Mouse (Mus musculus): Measurements from ENCODE around the gene Cir1. TPM values are rescaled to one million over a fixed set of nuclear protein-coding genes. Genes with fewer than 3 reads are reported as not detected.

Gene Cir1
- polyA plus RNA-seq, 1 experiment from 2014 or later, result 18.2 TPM

- Histone ChIP-seq H3K4me2 (ENCODE audit: low read depth, low read length, severe bottlenecking) (no peak overlapping the region), H3K36me3 (ENCODE audit: control insufficient read depth, insufficient read depth, low read length) (no peaks in the 10 kb centered on the region), H3K4me3 (ENCODE audit: low read depth, low read length) (no peak overlapping the region), H3K9ac (ENCODE audit: low read length) (no peak overlapping the region), H3K27ac (ENCODE audit: low read depth, low read length) (no peak overlapping the region), H3K9me3 (ENCODE audit: control insufficient read depth, low read length) (no peaks in the 10 kb centered on the region), H3K27me3 (ENCODE audit: control insufficient read depth, insufficient read depth, low read length) (no peaks in the 10 kb centered on the region), H3K4me1 (replicated peaks; ENCODE audit: control insufficient read depth, insufficient read depth, low read length) (no peaks in the 10 kb centered on the region)
- ATAC-seq (replicated peaks; ENCODE audit: low FRiP score), result no peak
- 89% methylated on average over 7 of the region's 7 CpGs for WGBS
- no peak for DNase-seq (ENCODE audit: low spot score)
Measured at GRCm38 (mm10) chr2:73295023-73295422, 17.5 kb downstream of the Cir1 start.

- Histone ChIP-seq H3K27ac (ENCODE audit: low read depth, low read length) (no peak overlapping the region), H3K9ac (ENCODE audit: low read length) (no peak overlapping the region), H3K27me3 (ENCODE audit: control insufficient read depth, insufficient read depth, low read length) (no peaks in the 10 kb centered on the region), H3K9me3 (ENCODE audit: control insufficient read depth, low read length) (no peaks in the 10 kb centered on the region), H3K36me3 (ENCODE audit: control insufficient read depth, insufficient read depth, low read length) (no peaks in the 10 kb centered on the region), H3K4me3 (ENCODE audit: low read depth, low read length) (no peak overlapping the region), H3K4me1 (replicated peaks; ENCODE audit: control insufficient read depth, insufficient read depth, low read length) (no peaks in the 10 kb centered on the region), H3K4me2 (ENCODE audit: low read depth, low read length, severe bottlenecking) (no peak overlapping the region)
- DNase-seq (ENCODE audit: low spot score) (no peak), ATAC-seq (replicated peaks; ENCODE audit: low FRiP score) (no peak)
- WGBS, result 93% methylated on average over 4 of the region's 4 CpGs
Measured at GRCm38 (mm10) chr2:73291130-73291529, 21.4 kb downstream of the Cir1 start.

- Histone ChIP-seq H3K4me2 (ENCODE audit: low read depth, low read length, severe bottlenecking) (no peak overlapping the region), H3K27me3 (ENCODE audit: control insufficient read depth, insufficient read depth, low read length) (peaks cover 10% of the 10 kb centered on the region; the same call in 1 of the 2 replicates), H3K36me3 (ENCODE audit: control insufficient read depth, insufficient read depth, low read length) (no peaks in the 10 kb centered on the region), H3K27ac (ENCODE audit: low read depth, low read length) (no peak overlapping the region), H3K9ac (ENCODE audit: low read length) (no peak overlapping the region), H3K4me1 (replicated peaks; ENCODE audit: control insufficient read depth, insufficient read depth, low read length) (no peaks in the 10 kb centered on the region; the same call in 1 of the 2 replicates), H3K9me3 (ENCODE audit: control insufficient read depth, low read length) (no peaks in the 10 kb centered on the region), H3K4me3 (ENCODE audit: low read depth, low read length) (no peak overlapping the region)
- no peak for DNase-seq (ENCODE audit: low spot score)
- WGBS, result 2% methylated on average over 2 of the region's 2 CpGs
- ATAC-seq (replicated peaks; ENCODE audit: low FRiP score), result no peak
Measured at GRCm38 (mm10) chr2:73285630-73286029, 26.9 kb downstream of the Cir1 start.

- WGBS, result 8% methylated on average over 7 of the region's 7 CpGs
- Histone ChIP-seq H3K27ac (ENCODE audit: low read depth, low read length) (no peak overlapping the region), H3K9ac (ENCODE audit: low read length) (no peak overlapping the region), H3K4me1 (replicated peaks; ENCODE audit: control insufficient read depth, insufficient read depth, low read length) (peaks cover 16% of the 10 kb centered on the region), H3K36me3 (ENCODE audit: control insufficient read depth, insufficient read depth, low read length) (no peaks in the 10 kb centered on the region), H3K27me3 (ENCODE audit: control insufficient read depth, insufficient read depth, low read length) (peaks cover 36% of the 10 kb centered on the region), H3K4me2 (ENCODE audit: low read depth, low read length, severe bottlenecking) (no peak overlapping the region), H3K4me3 (ENCODE audit: low read depth, low read length) (no peak overlapping the region), H3K9me3 (ENCODE audit: control insufficient read depth, low read length) (no peaks in the 10 kb centered on the region)
- DNase-seq (ENCODE audit: low spot score), result no peak
- no peak for ATAC-seq (replicated peaks; ENCODE audit: low FRiP score)
Measured at GRCm38 (mm10) chr2:73281707-73282106, 30.8 kb downstream of the Cir1 start.

GRCm38 (mm10) chr2:73281048-73281661 lies 31.3 kb downstream of the Cir1 start:
- no peaks in the 10 kb centered on the region for H3K9me3 ChIP-seq (ENCODE audit: control insufficient read depth, low read length)
- H3K36me3 ChIP-seq (ENCODE audit: control insufficient read depth, insufficient read depth, low read length), result no peaks in the 10 kb centered on the region
- H3K9ac ChIP-seq (ENCODE audit: low read length), result no peak overlapping the region
- 4% methylated on average over 22 of the region's 22 CpGs for WGBS
- peaks cover 39% of the 10 kb centered on the region for H3K27me3 ChIP-seq (ENCODE audit: control insufficient read depth, insufficient read depth, low read length)
- H3K27ac ChIP-seq (ENCODE audit: low read depth, low read length), result no peak overlapping the region
- peaks cover 16% of the 10 kb centered on the region for H3K4me1 ChIP-seq (replicated peaks; ENCODE audit: control insufficient read depth, insufficient read depth, low read length)
- H3K4me2 ChIP-seq (ENCODE audit: low read depth, low read length, severe bottlenecking), result no peak overlapping the region
- DNase-seq (ENCODE audit: low spot score) (no peak), ATAC-seq (replicated peaks; ENCODE audit: low FRiP score) (no peak)
- no peak overlapping the region for H3K4me3 ChIP-seq (ENCODE audit: low read depth, low read length)

GRCm38 (mm10) chr2:73280356-73281047 lies 32.0 kb downstream of the Cir1 start:
- no peak overlapping the region for H3K27ac ChIP-seq (ENCODE audit: low read depth, low read length)
- H3K4me3 ChIP-seq (ENCODE audit: low read depth, low read length), result no peak overlapping the region
- H3K9me3 ChIP-seq (ENCODE audit: control insufficient read depth, low read length), result no peaks in the 10 kb centered on the region
- DNase-seq (ENCODE audit: low spot score) (peak; percentile 61), ATAC-seq (replicated peaks; ENCODE audit: low FRiP score) (no peak)
- WGBS, result under 1% methylated on average over 33 of the region's 33 CpGs
- no peak overlapping the region for H3K4me2 ChIP-seq (ENCODE audit: low read depth, low read length, severe bottlenecking)
- no peaks in the 10 kb centered on the region for H3K36me3 ChIP-seq (ENCODE audit: control insufficient read depth, insufficient read depth, low read length)
- H3K27me3 ChIP-seq (ENCODE audit: control insufficient read depth, insufficient read depth, low read length), result peaks cover 44% of the 10 kb centered on the region
- H3K4me1 ChIP-seq (replicated peaks; ENCODE audit: control insufficient read depth, insufficient read depth, low read length), result peaks cover 16% of the 10 kb centered on the region
- no peak overlapping the region for H3K9ac ChIP-seq (ENCODE audit: low read length)

GRCm38 (mm10) chr2:73279271-73280038 lies 33.0 kb downstream of the Cir1 start:
- no peaks in the 10 kb centered on the region for H3K36me3 ChIP-seq (ENCODE audit: control insufficient read depth, insufficient read depth, low read length)
- peak overlapping the region; percentile 27 for H3K4me2 ChIP-seq (ENCODE audit: low read depth, low read length, severe bottlenecking)
- peaks cover 48% of the 10 kb centered on the region for H3K27me3 ChIP-seq (ENCODE audit: control insufficient read depth, insufficient read depth, low read length)
- H3K9ac ChIP-seq (ENCODE audit: low read length), result no peak overlapping the region
- no peak overlapping the region for H3K27ac ChIP-seq (ENCODE audit: low read depth, low read length)
- 0 out of 2 replicates have a peak overlapping the region, but pooled peaks have one; percentile 9 for H3K4me3 ChIP-seq (ENCODE audit: low read depth, low read length)
- WGBS, result under 1% methylated on average over 29 of the region's 31 CpGs
- peaks cover 16% of the 10 kb centered on the region for H3K4me1 ChIP-seq (replicated peaks; ENCODE audit: control insufficient read depth, insufficient read depth, low read length)
- DNase-seq (ENCODE audit: low spot score) (no peak), ATAC-seq (replicated peaks; ENCODE audit: low FRiP score) (peak; percentile 3; the same call in 1 of the 2 replicates)
- no peaks in the 10 kb centered on the region for H3K9me3 ChIP-seq (ENCODE audit: control insufficient read depth, low read length)

- H3K9me3 ChIP-seq (ENCODE audit: control insufficient read depth, low read length), result no peaks in the 10 kb centered on the region
- H3K36me3 ChIP-seq (ENCODE audit: control insufficient read depth, insufficient read depth, low read length), result no peaks in the 10 kb centered on the region
- peak overlapping the region; percentile 27 for H3K4me2 ChIP-seq (ENCODE audit: low read depth, low read length, severe bottlenecking)
- H3K27ac ChIP-seq (ENCODE audit: low read depth, low read length), result 0 out of 2 replicates have a peak overlapping the region, but pooled peaks have one; percentile 46
- DNase-seq (ENCODE audit: low spot score), result peak; percentile 68
- WGBS, result under 1% methylated on average over 17 of the region's 17 CpGs
- peak overlapping the region; percentile 9; the same call in 1 of the 2 replicates for H3K4me3 ChIP-seq (ENCODE audit: low read depth, low read length)
- no peak overlapping the region for H3K9ac ChIP-seq (ENCODE audit: low read length)
- peaks cover 54% of the 10 kb centered on the region for H3K27me3 ChIP-seq (ENCODE audit: control insufficient read depth, insufficient read depth, low read length)
- H3K4me1 ChIP-seq (replicated peaks; ENCODE audit: control insufficient read depth, insufficient read depth, low read length), result peaks cover 22% of the 10 kb centered on the region
- peak; percentile 49; the same call in 1 of the 2 replicates for ATAC-seq (replicated peaks; ENCODE audit: low FRiP score)
Measured at GRCm38 (mm10) chr2:73278869-73279268, 33.6 kb downstream of the Cir1 start.
